Comparison of ENCODE assay signal across 9 mouse cellular contexts in genomic region chr16:34691156-34691555, GRCm38 (mm10). TPM values are rescaled to one million over a fixed set of nuclear protein-coding genes. Genes with fewer than 3 reads are reported as not detected.
DNase-seq lines count a peak whose midpoint lies in the region; ATAC-seq and TF ChIP-seq lines count a peak whose summit lies in the region.
"Had no signal": no experiment of that assay in that cellular context is flagged by ENCODE, and none has a peak within 500 bp of the region (broad histone marks: within the 10 kb centered on the region; RNA-seq: fewer than 3 reads in every experiment).

No protein-coding gene starts in this region.

- no peaks in the 10 kb centered on the region for H3K27me3 ChIP-seq in cerebellum, adult 2 months (ENCODE audit: control insufficient read depth, insufficient read depth, low read length)
- H3K27me3 ChIP-seq in embryonic facial prominence, embryonic 10.5 days (replicated peaks; ENCODE audit: low read depth, poor library complexity, severe bottlenecking) = no peaks in the 10 kb centered on the region
- H3K27me3 ChIP-seq in intestine, embryonic 16.5 days (replicated peaks; ENCODE audit: control insufficient read depth, insufficient read depth, low read length) = no peaks in the 10 kb centered on the region
- no peaks in the 10 kb centered on the region for H3K27me3 ChIP-seq in midbrain, embryonic 10.5 days (ENCODE audit: low read depth, poor library complexity, severe bottlenecking)
- H3K27me3 ChIP-seq: Patski had no signal

- peaks cover 13% of the 10 kb centered on the region for H3K36me3 ChIP-seq in embryonic facial prominence, embryonic 10.5 days (replicated peaks)
- H3K36me3 ChIP-seq in intestine, embryonic 16.5 days (ENCODE audit: control insufficient read depth, insufficient read depth, low read length) = no peaks in the 10 kb centered on the region
- peaks cover 12% of the 10 kb centered on the region for H3K36me3 ChIP-seq in midbrain, embryonic 10.5 days

- 0 out of 2 replicates have a peak, but pooled peaks have one; percentile 21 for ATAC-seq in intestine, embryonic 16.5 days

- no peak for TF ChIP-seq POLR2A in cerebellum, adult 2 months (IDR thresholded peaks at IDR 0.05; ENCODE audit: borderline replicate concordance, insufficient read depth, low read length)

- no peaks in the 10 kb centered on the region for H3K9me3 ChIP-seq in embryonic facial prominence, embryonic 10.5 days
- H3K9me3 ChIP-seq in intestine, embryonic 16.5 days (ENCODE audit: control insufficient read depth, low read length) = no peaks in the 10 kb centered on the region
- H3K9me3 ChIP-seq in midbrain, embryonic 10.5 days (replicated peaks) = no peaks in the 10 kb centered on the region

- H3K9ac ChIP-seq in intestine, embryonic 16.5 days (ENCODE audit: low read depth, low read length) = peak overlapping the region; percentile 81

- no peak overlapping the region for H3K27ac ChIP-seq in cerebellum, adult 2 months (ENCODE audit: insufficient read depth, low read length)
- peak overlapping the region; percentile 92 for H3K27ac ChIP-seq in embryonic facial prominence, embryonic 10.5 days (replicated peaks)
- peak overlapping the region; percentile 87 for H3K27ac ChIP-seq in intestine, embryonic 16.5 days (ENCODE audit: low read length)
- H3K27ac ChIP-seq in midbrain, embryonic 10.5 days (replicated peaks) = peak overlapping the region; percentile 90

- no peak for TF ChIP-seq CTCF in cerebellum, adult 2 months (IDR thresholded peaks at IDR 0.05; ENCODE audit: borderline replicate concordance, insufficient read depth, low read depth, low read length)

- no peaks in the 10 kb centered on the region for H3K4me1 ChIP-seq in cerebellum, adult 2 months (ENCODE audit: control insufficient read depth, insufficient read depth, low read length)
- peaks cover 13% of the 10 kb centered on the region for H3K4me1 ChIP-seq in embryonic facial prominence, embryonic 10.5 days
- H3K4me1 ChIP-seq in intestine, embryonic 16.5 days (ENCODE audit: control insufficient read depth, insufficient read depth, low read length) = peaks cover 5% of the 10 kb centered on the region
- H3K4me1 ChIP-seq in midbrain, embryonic 10.5 days = peaks cover 16% of the 10 kb centered on the region

- DNase-seq in cerebellum, adult 2 months = peak; percentile 17 to 23
- no peak for DNase-seq in cerebellum, adult 11 months
- DNase-seq in CD4-positive helper T cell, adult 2 months (ENCODE audit: low read depth, low spot score) = peak; percentile 7
- peak; percentile 28 for DNase-seq in embryonic facial prominence, embryonic 10.5 days (ENCODE audit: low spot score)
- DNase-seq in midbrain, embryonic 10.5 days (ENCODE audit: low spot score) = no peak
- DNase-seq in layer of hippocampus, postnatal 10 days (ENCODE audit: low spot score in 2 of 2) = no peak
- DNase-seq in adrenal gland, postnatal 36 days = no peak

- peak overlapping the region; percentile 80 for H3K4me2 ChIP-seq in intestine, embryonic 16.5 days (ENCODE audit: low read depth, low read length)

- WGBS in cerebellum, adult 2 months = 7% methylated on average over 11 of the region's 11 CpGs
- WGBS in embryonic facial prominence, embryonic 10.5 days = 7% methylated on average over 11 of the region's 11 CpGs
- 14% methylated on average over 11 of the region's 11 CpGs for WGBS in intestine, embryonic 16.5 days
- WGBS in midbrain, embryonic 10.5 days = 11% methylated on average over 11 of the region's 11 CpGs

- H3K4me3 ChIP-seq in cerebellum, adult 2 months (replicated peaks; ENCODE audit: insufficient read depth, low read depth, low read length) = peak overlapping the region; percentile 66
- peak overlapping the region; percentile 84 for H3K4me3 ChIP-seq in embryonic facial prominence, embryonic 10.5 days
- peak overlapping the region; percentile 75 for H3K4me3 ChIP-seq in intestine, embryonic 16.5 days (ENCODE audit: low read length)
- peak overlapping the region; percentile 62 for H3K4me3 ChIP-seq in midbrain, embryonic 10.5 days

RNA-seq across cellular contexts. Expression of gene Ccdc14, which starts 0.7 kb away (rescaled TPM):
- 2.6 and 3.1 TPM in 2 replicates for polyA plus RNA-seq in cerebellum, adult 2 months (2012; rRNA removed)
- polyA plus RNA-seq in embryonic facial prominence, embryonic 10.5 days (2016; fragmentation: Nextera tagmentation; extraction: Ambion mirVana) = 11.1 and 12.2 TPM in 2 replicates
- polyA plus RNA-seq in intestine, embryonic 16.5 days (2015; fragmentation: Nextera tagmentation; extraction: Ambion mirVana) = 4.2 and 4.5 TPM in 2 replicates
- polyA plus RNA-seq in midbrain, embryonic 10.5 days (2016; fragmentation: Nextera tagmentation; extraction: Ambion mirVana) = 10.3 and 11.0 TPM in 2 replicates
- total RNA-seq in layer of hippocampus, postnatal 10 days (2021) = 1 to 10 TPM; 3.6 to 3.7 TPM
- total RNA-seq in adrenal gland, postnatal 36 days (2021) = 1 to 10 TPM; 2.3 to 2.7 TPM

RNA-seq across cellular contexts. Expression of gene Ropn1, which starts 41.4 kb away (rescaled TPM):
- 0.33 TPM in 1 of 2 replicates, not detected in the other for polyA plus RNA-seq in cerebellum, adult 2 months (2012; rRNA removed)
- not detected in 2 replicates for polyA plus RNA-seq in embryonic facial prominence, embryonic 10.5 days (2016; fragmentation: Nextera tagmentation; extraction: Ambion mirVana)
- polyA plus RNA-seq in intestine, embryonic 16.5 days (2015; fragmentation: Nextera tagmentation; extraction: Ambion mirVana) = not detected in 2 replicates
- polyA plus RNA-seq in midbrain, embryonic 10.5 days (2016; fragmentation: Nextera tagmentation; extraction: Ambion mirVana) = not detected in 2 replicates
- not detected for total RNA-seq in layer of hippocampus, postnatal 10 days (2021)
- total RNA-seq in adrenal gland, postnatal 36 days (2021) = not detected
- polyA plus RNA-seq: Patski had no signal

RNA-seq across cellular contexts. Expression of gene Mylk, which starts 53.9 kb away (rescaled TPM):
- 6.3 and 6.5 TPM in 2 replicates for polyA plus RNA-seq in cerebellum, adult 2 months (2012; rRNA removed)
- 3.0 and 3.5 TPM in 2 replicates for polyA plus RNA-seq in embryonic facial prominence, embryonic 10.5 days (2016; fragmentation: Nextera tagmentation; extraction: Ambion mirVana)
- 393 and 397 TPM in 2 replicates for polyA plus RNA-seq in intestine, embryonic 16.5 days (2015; fragmentation: Nextera tagmentation; extraction: Ambion mirVana)
- 8.5 and 8.9 TPM in 2 replicates for polyA plus RNA-seq in midbrain, embryonic 10.5 days (2016; fragmentation: Nextera tagmentation; extraction: Ambion mirVana)
- total RNA-seq in layer of hippocampus, postnatal 10 days (2021) = 10 to 100 TPM in 1 of 2 experiments, 1 to 10 TPM in 1; 9.1 to 10.1 TPM
- 10 to 100 TPM; 37.8 to 45.8 TPM for total RNA-seq in adrenal gland, postnatal 36 days (2021)

Comparison
In these comparisons a context has a peak if more than half of its experiments do, and no peak if none do; other contexts are left out.
1. DNase-seq: peak in cerebellum, adult 2 months (2 of 2), CD4-positive helper T cell, adult 2 months (single experiment) and embryonic facial prominence, embryonic 10.5 days (single experiment); none in cerebellum, adult 11 months (single experiment), midbrain, embryonic 10.5 days (single experiment), layer of hippocampus, postnatal 10 days (0 of 2) and adrenal gland, postnatal 36 days (0 of 2).
2. RNA of gene Mylk, which starts 53.9 kb away (polyA plus RNA-seq): 393 to 397 TPM in intestine, embryonic 16.5 days; 8.5 to 8.9 TPM in midbrain, embryonic 10.5 days, 6.3 to 6.5 TPM in cerebellum, adult 2 months and 3.0 to 3.5 TPM in embryonic facial prominence, embryonic 10.5 days; every median in the first group is over 10 times any median in the second.
3. Peak in every context shown above with its lines, with median percentiles within 50 percentile points of each other: H3K4me3 ChIP-seq.